Mouse (Mus musculus) spleen, adult 10 weeks (tissue): Measurements from ENCODE around the gene Ttll5. TPM values are rescaled to one million over a fixed set of nuclear protein-coding genes. Genes with fewer than 3 reads are reported as not detected.

ENCODE experiments used
- polyA plus RNA-seq: library from polyadenylated mRNA; stranded (reverse); fragments of 350-450 nt; fragmentation: Illumina TruSeq; extraction: RNeasy Lipid Tissue Mini Kit (QIAGEN cat#74804); gene quantifications from one replicate; pipeline ENCODE4 v1.2.3, GENCODE M21; 2015; ENCODE audit warnings: low replicate concordance; ENCODE audit not compliant: insufficient read depth

The Ttll5 gene
- polyA plus RNA-seq, result 11.0 TPM

DNA sequence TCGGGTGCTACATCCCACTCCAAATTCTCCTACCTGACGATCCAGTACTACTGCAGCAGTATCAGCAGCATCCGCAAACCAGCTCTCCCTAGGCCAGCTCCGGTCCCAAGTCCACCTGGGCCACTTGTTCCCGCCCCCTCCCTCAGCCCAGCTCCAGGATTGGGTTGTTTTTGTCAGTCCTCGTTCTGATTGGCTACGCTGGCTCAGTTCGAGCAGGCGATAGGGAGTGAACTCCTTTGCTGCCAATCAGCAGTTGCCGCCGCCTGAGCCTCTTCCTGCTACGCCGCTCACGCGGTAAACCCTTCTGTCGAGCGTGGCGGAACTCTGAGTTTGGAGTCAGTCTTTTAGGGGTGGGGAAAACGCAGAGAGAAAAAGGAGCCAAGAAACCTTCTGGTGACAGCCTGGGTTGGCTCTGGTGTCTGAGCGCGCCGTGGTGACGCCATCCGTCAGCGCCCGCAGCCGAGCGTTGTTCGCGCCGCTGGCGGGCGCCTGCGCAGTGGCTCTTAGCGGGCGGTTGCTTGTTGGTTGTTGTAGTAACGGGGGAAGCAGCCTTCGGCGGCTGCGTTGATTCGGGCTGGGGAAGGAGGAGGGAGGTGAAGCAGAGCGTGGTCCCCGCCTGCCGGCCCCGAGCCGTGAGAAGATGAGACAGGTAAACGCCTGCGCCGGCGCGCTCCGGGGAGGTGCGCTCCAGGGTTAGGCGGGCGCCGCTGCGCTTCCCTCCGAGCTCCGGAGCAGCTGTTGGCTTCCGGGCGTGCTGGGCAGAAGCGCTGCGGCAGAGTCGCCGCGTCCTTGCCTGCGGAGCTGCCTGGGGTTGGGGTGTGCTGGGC lies at the start of gene Ttll5, which contains the start of gene Erg28:
Ttll5 (plus strand) TSS at position 222 of the 827 bp plus-strand sequence.
Erg28 (minus strand) TSS at position 113 of the 827 bp plus-strand sequence.

DNA sequence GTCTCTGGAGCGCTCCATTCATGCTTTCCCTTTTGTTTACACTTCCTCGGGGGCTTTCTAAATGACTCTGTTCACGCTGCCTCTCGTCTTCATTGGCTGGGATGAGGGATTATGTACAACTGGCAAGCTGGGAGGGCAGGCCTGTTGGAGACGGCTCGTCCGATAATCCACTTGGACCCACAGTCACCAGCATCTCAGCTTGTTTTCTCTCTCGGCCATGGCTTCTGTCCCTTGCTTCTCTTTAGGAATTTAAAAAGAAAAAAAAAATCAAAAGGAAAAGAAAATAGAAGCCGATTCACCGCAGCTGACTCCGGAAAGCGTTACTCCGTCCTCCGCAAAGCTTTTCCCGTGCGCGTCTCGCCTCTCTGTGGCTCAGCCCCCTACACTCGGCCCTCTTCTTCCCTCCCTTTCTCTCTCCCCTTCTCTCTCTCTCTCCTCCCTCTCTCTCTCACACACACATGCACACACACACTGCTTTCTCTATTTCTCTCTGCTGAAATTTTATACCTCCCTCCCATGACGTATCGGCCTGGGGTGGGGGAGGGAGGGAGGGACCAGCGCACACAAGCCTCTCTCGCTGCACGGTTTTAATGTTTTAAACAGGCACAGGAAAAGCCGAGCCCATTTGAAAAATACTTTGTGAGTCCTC lies 254.2 kb downstream of the Ttll5 start, which contains the start of gene Tgfb3:
Tgfb3 (minus strand) TSS at position 489 of the 649 bp plus-strand sequence.

DNA sequence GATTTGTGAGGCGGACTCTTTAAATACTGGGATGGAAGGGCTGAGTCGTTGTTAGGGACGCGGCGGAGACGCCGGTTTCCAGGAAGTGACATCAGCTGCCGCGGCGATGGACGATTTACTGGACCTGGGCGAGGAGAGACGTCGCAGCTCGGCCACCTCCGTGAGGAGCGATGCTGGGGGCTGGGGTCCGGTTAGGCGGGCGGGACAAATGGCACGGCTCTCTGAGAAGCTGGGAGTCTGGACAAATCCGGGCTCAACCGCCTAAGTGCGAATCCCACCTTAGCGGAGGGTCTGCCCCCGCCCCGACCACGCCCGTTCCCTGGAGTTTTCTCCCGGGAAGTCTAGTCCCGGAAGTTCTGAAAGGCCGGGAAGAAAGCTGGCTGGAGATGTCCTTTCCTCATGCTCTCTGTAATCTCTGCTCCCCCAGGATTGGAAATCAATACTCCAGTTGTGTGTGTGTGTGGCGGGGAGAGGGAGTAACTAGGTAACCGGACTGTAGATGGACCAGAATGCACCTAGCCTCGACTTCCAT lies 258.1 kb downstream of the Ttll5 start, which contains the start of gene Ift43:
Ift43 (plus strand) TSS at position 61 of the 532 bp plus-strand sequence.

Other genes with a start within 250 kb of the Ttll5 start
- 5.3 TPM for gene Jdp2, start 225.6 kb upstream of the Ttll5 start, polyA plus RNA-seq
- gene Batf, start 138.0 kb upstream of the Ttll5 start, polyA plus RNA-seq, result 16.2 TPM
- 1.6 TPM for gene Flvcr2, start 78.1 kb upstream of the Ttll5 start, polyA plus RNA-seq
- 48.4 TPM for gene Erg28, start 109 bp upstream of the Ttll5 start, polyA plus RNA-seq